Mouse (Mus musculus) forebrain, embryonic 13.5 days (tissue): ENCODE data around the gene Knop1. TPM values are rescaled to one million over a fixed set of nuclear protein-coding genes. Genes with fewer than 3 reads are reported as not detected.

Experiments used
- ATAC-seq: fragments of 200-750 bp; cut with Nextera tagmentation; 2 replicates; pipeline ENCODE4 v1.8.0; 2017
- H3K27ac ChIP-seq: fragments of 300-500 bp; sonication (generic); 2 replicates; pipeline ENCODE4 v1.5.1; 2015; ENCODE audit warnings: inconsistent platforms, mild to moderate bottlenecking, moderate library complexity
- H3K27me3 ChIP-seq: fragments of 300-500 bp; sonication (generic); 2 replicates; pipeline ENCODE4 v1.6.1; 2015; ENCODE audit warnings: mild to moderate bottlenecking, inconsistent platforms
- H3K36me3 ChIP-seq: fragments of 300-500 bp; sonication (generic); 2 replicates; pipeline ENCODE4 v1.6.1; 2015; ENCODE audit warnings: mild to moderate bottlenecking, inconsistent platforms; ENCODE audit not compliant: poor library complexity, severe bottlenecking
- H3K4me1 ChIP-seq: fragments of 300-500 bp; sonication (generic); 2 replicates; pipeline ENCODE4 v1.6.1; 2015; ENCODE audit warnings: inconsistent platforms
- H3K4me2 ChIP-seq: fragments of 300-500 bp; sonication (generic); 2 replicates; pipeline ENCODE4 v1.6.1; 2015; ENCODE audit warnings: inconsistent platforms, mild to moderate bottlenecking, moderate library complexity
- H3K4me3 ChIP-seq: fragments of 300-500 bp; sonication (generic); 2 replicates; pipeline ENCODE4 v1.5.1; 2015; ENCODE audit warnings: mild to moderate bottlenecking, inconsistent platforms
- H3K9ac ChIP-seq: fragments of 300-500 bp; sonication (generic); 2 replicates; pipeline ENCODE4 v1.6.1; 2015; ENCODE audit warnings: mild to moderate bottlenecking, inconsistent platforms
- H3K9me3 ChIP-seq: fragments of 300-500 bp; sonication (generic); replicated peaks from 2 replicates; pipeline ENCODE4 v1.6.1; 2016; ENCODE audit warnings: inconsistent platforms
- WGBS: fragments of 180-500 bp; shearing (Covaris S2); methylation state at CpG from one replicate; pipeline ENCODE4 v1.1.7; 2015; 5-methylcytosine and 5-hydroxymethylcytosine counted together
- polyA plus RNA-seq: library from polyadenylated mRNA; unstranded; fragments of >200 nt; fragmentation: Nextera tagmentation; extraction: Ambion mirVana; gene quantifications from 2 replicates; pipeline ENCODE4 v1.2.1, GENCODE M21; 2015

Gene Knop1
- polyA plus RNA-seq, 1 experiment from 2014 or later: 133 TPM

DNA sequence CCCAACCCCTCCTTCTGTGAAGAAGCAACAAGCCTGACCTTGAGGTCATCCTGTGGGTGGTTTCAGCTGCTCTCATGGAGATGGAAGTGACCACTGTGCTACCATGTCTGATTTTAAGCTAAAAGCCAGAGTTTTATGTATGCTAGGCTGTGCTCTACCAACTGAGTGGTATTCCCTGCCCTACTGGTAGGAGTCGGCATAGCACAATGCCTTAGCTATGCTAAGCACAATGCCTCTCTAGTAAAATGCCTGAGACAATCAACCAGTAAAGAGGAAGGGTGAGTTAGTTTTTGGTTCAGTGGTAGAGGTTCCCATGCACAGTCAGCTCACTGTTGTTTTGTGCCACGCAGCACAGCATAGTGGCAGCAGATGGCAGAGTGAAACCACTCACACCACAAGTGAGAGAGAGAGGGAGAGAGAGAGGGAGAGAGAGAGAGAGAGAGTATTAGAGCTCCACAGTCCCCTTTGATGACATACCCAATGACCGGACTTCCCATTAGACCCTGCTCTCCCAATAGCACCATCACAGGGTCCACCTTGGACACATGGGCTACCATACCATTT lies 23.5 kb upstream of the Knop1 start:
- WGBS: 83% methylated on average over 3 of the region's 3 CpGs
- H3K4me2 ChIP-seq: no peak overlapping the region
- no peaks in the 10 kb centered on the region for H3K4me1 ChIP-seq
- no peak overlapping the region for H3K9ac ChIP-seq
- H3K9me3 ChIP-seq: no peaks in the 10 kb centered on the region
- H3K27ac ChIP-seq: no peak overlapping the region
- no peaks in the 10 kb centered on the region for H3K27me3 ChIP-seq
- H3K36me3 ChIP-seq: no peaks in the 10 kb centered on the region
- no peak for ATAC-seq
- no peak overlapping the region for H3K4me3 ChIP-seq

DNA sequence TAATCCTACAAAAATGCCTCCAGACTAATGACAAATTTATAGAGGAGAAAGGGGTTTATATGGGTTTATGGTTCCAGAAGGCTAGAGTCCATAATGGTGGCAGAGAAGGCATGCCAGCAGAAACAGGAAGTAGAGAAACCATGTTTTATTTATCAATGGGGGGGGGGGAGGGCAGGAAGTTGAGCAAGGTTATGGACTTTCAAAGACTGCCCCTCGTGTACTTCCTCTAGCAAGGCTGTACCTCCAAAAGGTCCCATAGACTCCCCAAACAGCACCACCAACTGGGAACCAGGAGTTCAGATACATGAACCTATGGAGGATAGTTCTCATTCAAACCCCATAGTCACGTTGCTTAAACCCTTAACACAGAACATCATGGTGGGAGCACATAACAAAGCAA lies 9.3 kb upstream of the Knop1 start:
- no peak overlapping the region for H3K4me3 ChIP-seq
- WGBS: 92% methylated on average over 2 of the region's 2 CpGs

DNA sequence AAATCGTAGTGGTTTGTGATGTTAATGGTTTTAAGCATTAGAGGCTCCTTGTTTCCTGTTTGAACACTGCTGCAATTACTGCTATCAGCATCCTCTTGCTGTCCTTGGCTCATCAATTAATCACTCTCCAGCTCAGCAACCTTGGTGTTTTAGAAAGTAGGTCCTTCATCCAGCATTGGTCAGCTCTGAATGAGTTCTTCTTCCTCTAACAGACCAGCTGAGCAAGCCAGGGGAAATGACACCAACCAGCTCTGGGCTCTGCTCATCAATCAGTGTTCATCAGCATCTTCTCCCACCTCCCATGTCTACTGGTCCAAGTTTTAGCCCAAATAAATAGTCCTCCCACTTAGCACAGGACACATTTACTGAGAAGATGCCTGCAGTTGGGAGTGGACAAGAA lies 2.6 kb upstream of the Knop1 start:
- Histone ChIP-seq H3K4me3 (no peak overlapping the region), H3K4me2 (no peak overlapping the region), H3K9me3 (no peaks in the 10 kb centered on the region), H3K36me3 (0 out of 2 replicates have a peak, but pooled peaks cover under 1% of the 10 kb centered on the region), H3K27me3 (no peaks in the 10 kb centered on the region), H3K27ac (no peak overlapping the region), H3K9ac (no peak overlapping the region), H3K4me1 (peaks cover 21% of the 10 kb centered on the region)
- WGBS: 94% methylated on average over 1 of the region's 1 CpGs
- ATAC-seq: no peak

More for the DNA sequence above, 9.3 kb upstream of the Knop1 start:
- H3K27me3 ChIP-seq: no peaks in the 10 kb centered on the region
- no peaks in the 10 kb centered on the region for H3K36me3 ChIP-seq
- no peak overlapping the region for H3K27ac ChIP-seq
- ATAC-seq: no peak
- no peak overlapping the region for H3K4me2 ChIP-seq
- H3K9me3 ChIP-seq: no peaks in the 10 kb centered on the region
- H3K9ac ChIP-seq: no peak overlapping the region
- no peaks in the 10 kb centered on the region for H3K4me1 ChIP-seq

DNA sequence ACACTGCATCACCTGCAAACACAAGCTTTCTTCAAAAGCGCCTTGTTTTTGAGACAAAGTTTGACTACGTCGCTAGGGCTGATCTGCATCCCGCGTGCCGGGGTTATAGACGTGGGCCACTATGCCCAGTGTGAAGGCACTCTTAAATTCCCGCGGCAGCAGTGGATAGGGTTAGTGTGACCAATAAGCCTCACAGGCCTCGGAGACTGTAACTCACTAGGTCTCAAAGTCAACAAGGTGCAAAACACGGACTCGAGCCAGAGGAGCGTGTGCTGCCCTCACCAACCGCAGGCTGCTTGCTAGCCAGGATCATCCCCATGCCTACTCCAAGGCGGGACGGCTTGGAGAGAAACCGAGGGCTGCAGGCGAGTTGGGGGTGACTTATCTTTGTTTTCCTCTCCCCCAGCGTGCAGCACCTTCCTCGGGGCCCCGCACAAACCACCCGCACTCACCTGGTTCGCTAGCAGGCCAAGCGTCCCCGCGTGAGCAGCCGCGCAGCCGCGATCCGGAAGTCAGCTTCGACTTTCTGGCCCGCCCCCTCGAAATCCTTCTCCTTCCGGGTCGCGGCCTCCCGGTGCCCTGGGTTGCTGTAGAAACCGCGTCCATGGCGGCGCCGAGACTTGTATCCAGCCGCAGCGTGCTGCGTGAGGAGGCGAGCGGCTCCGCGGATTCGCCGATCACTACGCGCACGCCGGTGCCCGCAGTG lies 730 bp downstream of the Knop1 start, which contains the start of gene Iqck:
Gene Iqck, plus strand, starts transcription at position 582 of the 706 bp plus-strand sequence.
- under 1% methylated on average over 57 of the region's 57 CpGs for WGBS
- peak within 1 kb of the TSS; percentile 87 for H3K4me3 ChIP-seq
- H3K4me2 ChIP-seq: peak within 1 kb of the TSS; percentile 79
- H3K36me3 ChIP-seq: peaks cover 33% of the 10 kb centered on the region
- H3K4me1 ChIP-seq: peaks cover 27% of the 10 kb centered on the region
- H3K27ac ChIP-seq: peak within 1 kb of the TSS; percentile 70
- no peaks in the 10 kb centered on the region for H3K9me3 ChIP-seq
- ATAC-seq: peak; percentile 98
- peak within 1 kb of the TSS; percentile 79 for H3K9ac ChIP-seq
- H3K27me3 ChIP-seq: no peaks in the 10 kb centered on the region

DNA sequence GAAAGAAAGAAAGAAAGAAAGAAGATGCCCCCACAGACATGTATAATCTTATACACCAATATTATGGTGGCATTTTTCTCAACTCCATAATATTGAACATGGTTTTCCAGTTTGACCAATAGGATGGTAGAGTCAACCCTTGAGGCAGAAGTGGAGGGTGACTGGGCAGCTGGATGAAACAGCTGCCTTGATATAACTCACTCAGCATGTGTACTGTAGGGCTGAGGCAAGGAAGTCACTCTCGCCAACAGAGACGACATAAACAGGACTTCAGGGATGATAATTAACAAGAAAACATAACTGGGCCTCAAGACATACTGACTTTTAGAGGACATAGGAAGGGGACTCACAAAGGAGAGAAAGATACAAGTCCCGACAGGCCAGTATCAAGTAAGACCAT lies 1.4 kb downstream of the Knop1 start:
- 21% methylated on average over 3 of the region's 3 CpGs for WGBS
- peaks cover 27% of the 10 kb centered on the region for H3K4me1 ChIP-seq
- no peaks in the 10 kb centered on the region for H3K27me3 ChIP-seq
- H3K4me3 ChIP-seq: peak overlapping the region; percentile 87
- ATAC-seq: no peak
- peak overlapping the region; percentile 79 for H3K4me2 ChIP-seq
- no peak overlapping the region for H3K27ac ChIP-seq
- H3K9ac ChIP-seq: peak overlapping the region; percentile 79
- peaks cover 40% of the 10 kb centered on the region for H3K36me3 ChIP-seq
- H3K9me3 ChIP-seq: no peaks in the 10 kb centered on the region

DNA sequence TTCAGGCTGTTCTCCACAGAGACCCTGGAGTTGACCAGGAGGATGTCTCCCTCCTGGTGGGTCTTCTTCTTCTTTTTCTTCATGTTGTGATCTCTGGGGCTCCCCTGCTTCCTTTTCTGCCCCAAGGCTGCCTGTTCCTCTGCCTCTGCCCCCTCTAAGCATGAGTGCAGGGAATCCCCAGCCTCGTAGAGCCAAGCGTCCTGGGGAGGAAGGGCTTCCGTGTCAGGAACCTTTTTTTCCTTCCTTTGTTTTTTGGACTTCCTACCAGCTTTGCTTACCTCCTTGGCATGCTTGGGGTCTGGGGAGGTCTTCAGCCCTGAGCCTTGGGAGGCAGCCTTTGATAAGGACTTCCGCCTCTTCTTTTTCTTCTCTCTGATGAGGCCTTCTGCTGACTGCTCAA lies 3.4 kb downstream of the Knop1 start:
- no peaks in the 10 kb centered on the region for H3K27me3 ChIP-seq
- H3K4me3 ChIP-seq: no peak overlapping the region
- 96% methylated on average over 4 of the region's 4 CpGs for WGBS
- H3K9ac ChIP-seq: no peak overlapping the region
- H3K36me3 ChIP-seq: peaks cover 60% of the 10 kb centered on the region
- H3K4me2 ChIP-seq: no peak overlapping the region
- no peaks in the 10 kb centered on the region for H3K9me3 ChIP-seq
- H3K4me1 ChIP-seq: peaks cover 27% of the 10 kb centered on the region
- ATAC-seq: no peak
- H3K27ac ChIP-seq: no peak overlapping the region

DNA sequence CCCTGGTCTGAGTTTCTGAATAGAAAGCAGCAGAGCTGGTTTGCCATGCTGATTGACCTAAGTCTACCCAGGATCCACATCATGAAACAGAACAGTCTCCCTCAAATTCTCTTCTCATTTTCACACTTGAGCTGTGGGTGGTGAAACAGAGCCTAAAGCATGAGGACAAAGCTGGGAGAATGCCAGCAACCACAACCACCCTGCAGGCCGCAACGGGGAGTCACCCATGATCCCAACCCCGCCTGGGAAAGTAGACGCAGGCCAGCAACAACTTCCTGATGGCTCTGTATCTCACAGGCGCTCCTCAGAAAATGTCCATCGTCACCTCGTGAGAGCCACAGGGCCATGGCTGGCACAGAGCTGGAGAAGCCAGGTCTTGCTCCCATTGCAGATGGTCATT lies 4.5 kb downstream of the Knop1 start:
- 94% methylated on average over 7 of the region's 7 CpGs for WGBS
- H3K9me3 ChIP-seq: no peaks in the 10 kb centered on the region
- ATAC-seq: no peak

DNA sequence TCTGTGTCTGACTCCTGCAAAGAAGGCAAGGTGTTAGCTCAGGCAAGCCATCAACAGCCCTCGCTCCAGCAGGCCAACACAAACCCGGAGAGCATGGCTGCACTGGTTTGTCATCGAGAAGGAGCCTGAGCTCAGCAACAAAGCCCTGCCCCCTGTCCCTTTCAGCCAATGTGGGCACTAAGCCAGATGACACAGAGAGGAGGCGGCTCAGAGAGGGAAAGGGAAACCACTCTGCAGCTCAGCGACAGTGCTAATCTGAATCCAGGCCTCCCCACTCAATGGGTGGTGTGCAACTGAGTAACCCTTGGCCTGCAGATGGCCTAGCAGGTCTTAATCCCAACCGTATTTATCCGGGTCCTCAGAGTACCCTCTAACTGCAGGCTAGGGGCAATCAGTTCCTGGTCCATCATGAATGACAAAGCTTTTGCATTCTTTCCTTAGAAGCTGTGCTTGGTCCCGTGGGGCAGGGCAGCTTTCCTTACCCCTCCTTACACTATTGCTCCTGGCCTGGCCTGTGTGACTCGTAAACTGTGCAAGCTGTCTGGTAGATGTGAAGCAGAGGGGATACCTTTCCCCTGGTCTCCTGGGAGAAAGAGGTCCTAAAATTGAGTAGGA lies 5.3 kb downstream of the Knop1 start:
- H3K4me3 ChIP-seq: no peak overlapping the region
- peaks cover 20% of the 10 kb centered on the region for H3K4me1 ChIP-seq
- H3K9me3 ChIP-seq: no peaks in the 10 kb centered on the region
- no peak overlapping the region for H3K9ac ChIP-seq
- WGBS: 75% methylated on average over 9 of the region's 9 CpGs
- H3K36me3 ChIP-seq: peaks cover 79% of the 10 kb centered on the region
- no peak for ATAC-seq
- no peak overlapping the region for H3K27ac ChIP-seq
- H3K4me2 ChIP-seq: no peak overlapping the region
- H3K27me3 ChIP-seq: no peaks in the 10 kb centered on the region

More for the DNA sequence above, 4.5 kb downstream of the Knop1 start:
- Histone ChIP-seq H3K36me3 (peaks cover 71% of the 10 kb centered on the region), H3K9ac (no peak overlapping the region), H3K4me3 (no peak overlapping the region), H3K4me2 (no peak overlapping the region), H3K27ac (no peak overlapping the region), H3K4me1 (peaks cover 25% of the 10 kb centered on the region), H3K27me3 (no peaks in the 10 kb centered on the region)

DNA sequence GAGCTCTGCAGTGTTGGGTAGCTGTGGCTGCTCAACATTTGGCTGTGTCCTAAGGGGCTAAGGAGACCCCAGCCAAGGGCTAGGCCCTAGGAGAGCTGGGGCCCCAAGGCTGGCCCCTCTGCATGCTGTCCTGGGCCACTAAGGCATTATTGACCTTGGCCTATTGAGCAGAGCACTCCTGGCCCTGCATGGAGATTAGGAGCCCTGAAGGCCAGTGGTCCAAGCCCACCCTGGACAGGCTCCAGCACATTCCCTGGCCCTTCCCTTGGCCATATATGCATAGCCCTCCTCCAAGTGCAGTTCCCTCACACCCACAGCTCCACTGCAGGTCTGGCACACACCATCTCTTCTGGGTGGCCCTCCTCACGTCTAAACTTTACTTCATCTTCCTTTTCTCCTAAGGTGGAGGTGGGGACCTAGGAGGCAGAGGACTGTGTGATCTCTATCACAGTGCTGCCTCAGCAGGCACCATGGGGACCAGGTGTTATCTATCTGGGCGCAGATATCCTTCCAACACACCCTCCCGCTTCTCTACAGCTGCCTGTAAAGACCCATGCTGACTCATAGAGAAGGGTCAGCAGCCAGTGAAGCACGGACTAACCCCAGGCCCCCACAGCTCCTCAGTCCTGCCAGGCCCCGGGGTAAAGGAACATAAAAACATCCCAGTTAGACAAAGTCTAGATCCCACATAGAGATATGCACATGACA lies 6.4 kb downstream of the Knop1 start:
- no peak for ATAC-seq
- WGBS: 95% methylated on average over 5 of the region's 5 CpGs
- H3K9me3 ChIP-seq: no peaks in the 10 kb centered on the region
- no peak overlapping the region for H3K4me2 ChIP-seq
- H3K36me3 ChIP-seq: peaks cover 89% of the 10 kb centered on the region
- H3K9ac ChIP-seq: no peak overlapping the region
- H3K4me1 ChIP-seq: peaks cover 17% of the 10 kb centered on the region
- H3K27ac ChIP-seq: no peak overlapping the region
- H3K27me3 ChIP-seq: no peaks in the 10 kb centered on the region
- no peak overlapping the region for H3K4me3 ChIP-seq

DNA sequence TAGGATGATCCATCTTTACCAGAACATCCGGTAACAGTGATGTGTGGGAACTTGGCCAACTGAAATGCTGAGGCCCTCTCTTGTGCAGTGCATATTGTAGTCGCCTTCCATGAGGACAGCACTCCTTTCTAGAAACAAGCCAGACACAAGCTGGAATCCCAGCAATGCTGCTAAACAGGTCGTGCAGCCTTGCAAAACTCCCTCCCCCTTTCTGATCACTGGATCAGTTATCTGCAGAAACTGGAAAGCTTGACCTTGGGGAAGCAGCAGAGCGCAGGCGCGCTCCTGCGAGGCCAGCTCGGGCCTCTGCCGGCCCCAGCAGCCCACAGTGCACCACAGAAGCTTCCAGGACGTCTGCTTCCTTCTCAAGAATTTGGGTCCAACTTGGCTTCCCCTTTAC lies 7.3 kb downstream of the Knop1 start:
- peaks cover 98% of the 10 kb centered on the region for H3K36me3 ChIP-seq
- no peak for ATAC-seq
- peaks cover 8% of the 10 kb centered on the region for H3K4me1 ChIP-seq
- H3K9ac ChIP-seq: no peak overlapping the region
- H3K27ac ChIP-seq: no peak overlapping the region
- H3K4me2 ChIP-seq: no peak overlapping the region
- 87% methylated on average over 10 of the region's 10 CpGs for WGBS
- no peaks in the 10 kb centered on the region for H3K9me3 ChIP-seq
- no peaks in the 10 kb centered on the region for H3K27me3 ChIP-seq
- no peak overlapping the region for H3K4me3 ChIP-seq

DNA sequence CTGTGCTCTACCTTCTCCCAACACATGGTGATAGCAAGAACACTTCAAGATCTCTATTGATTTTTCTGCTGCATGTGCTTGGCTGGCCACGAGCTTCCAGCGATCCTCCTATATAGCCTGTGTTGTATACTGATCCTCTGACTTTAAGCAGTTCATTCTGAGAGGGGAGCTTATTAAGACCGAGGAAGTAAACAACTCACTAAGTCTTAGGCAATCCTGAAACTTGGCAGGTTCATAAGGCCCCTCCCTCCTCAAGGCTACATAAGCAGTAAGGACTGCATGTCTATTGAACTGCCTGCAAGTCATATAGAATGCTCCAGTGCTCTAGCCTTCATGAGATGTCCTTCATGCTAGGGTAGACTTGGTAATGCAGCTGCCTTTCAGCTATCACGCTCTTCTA lies 9.7 kb downstream of the Knop1 start:
- no peak overlapping the region for H3K4me3 ChIP-seq
- H3K27ac ChIP-seq: no peak overlapping the region
- H3K27me3 ChIP-seq: no peaks in the 10 kb centered on the region
- peaks cover 100% of the 10 kb centered on the region for H3K36me3 ChIP-seq
- no peak overlapping the region for H3K4me2 ChIP-seq
- peaks cover 14% of the 10 kb centered on the region for H3K4me1 ChIP-seq
- 94% methylated on average over 4 of the region's 4 CpGs for WGBS
- H3K9me3 ChIP-seq: no peaks in the 10 kb centered on the region
- no peak for ATAC-seq
- no peak overlapping the region for H3K9ac ChIP-seq

DNA sequence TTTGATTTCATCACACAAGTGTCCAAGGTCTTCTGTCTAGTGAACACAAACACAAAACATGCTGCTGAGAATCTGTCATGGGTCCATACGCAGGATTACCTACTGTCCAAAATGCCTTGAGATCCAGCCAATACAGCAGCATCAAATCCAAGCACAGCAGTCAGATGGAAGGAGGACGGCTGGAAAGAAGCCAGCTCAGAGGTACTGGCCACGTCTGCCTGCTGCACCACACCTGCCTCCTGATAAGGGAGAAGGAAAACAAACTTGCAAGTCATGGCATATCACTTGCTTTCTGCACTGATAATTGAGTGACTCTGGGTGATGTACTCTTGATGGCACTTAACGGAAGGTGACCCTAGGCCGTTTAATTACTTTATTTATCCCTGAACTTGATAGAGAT lies 10.9 kb downstream of the Knop1 start:
- no peak overlapping the region for H3K27ac ChIP-seq
- no peak for ATAC-seq
- WGBS: 90% methylated on average over 5 of the region's 5 CpGs
- no peak overlapping the region for H3K4me2 ChIP-seq
- peaks cover 99% of the 10 kb centered on the region for H3K36me3 ChIP-seq
- H3K4me1 ChIP-seq: peaks cover 13% of the 10 kb centered on the region
- H3K4me3 ChIP-seq: no peak overlapping the region
- H3K9me3 ChIP-seq: no peaks in the 10 kb centered on the region
- H3K9ac ChIP-seq: no peak overlapping the region
- H3K27me3 ChIP-seq: no peaks in the 10 kb centered on the region
